Mouse (Mus musculus) forebrain, embryonic 16.5 days (tissue): ENCODE measurements around the gene Aars. TPM values are rescaled to one million over a fixed set of nuclear protein-coding genes. Genes with fewer than 3 reads are reported as not detected.
A peak's percentile ranks its signal among the peaks of the same experiment; 100 is the strongest.

Experiments used
- ATAC-seq: fragments of 200-750 bp; cut with Nextera tagmentation; 2 replicates; pipeline ENCODE4 v1.8.0; 2017; ENCODE audit warnings: mild to moderate bottlenecking, moderate library complexity
- H3K27ac ChIP-seq: fragments of 300-500 bp; sonication (generic); 2 replicates; pipeline ENCODE4 v1.5.1; 2014; ENCODE audit warnings: low read length, control low read depth
- H3K27me3 ChIP-seq: fragments of 300-500 bp; sonication (generic); replicated peaks from 2 replicates; pipeline ENCODE4 v1.6.1; 2014; ENCODE audit warnings: low read length; ENCODE audit not compliant: control insufficient read depth, insufficient read depth
- H3K36me3 ChIP-seq: fragments of 300-500 bp; sonication (generic); 2 replicates; pipeline ENCODE4 v1.6.1; 2014; ENCODE audit not compliant: control insufficient read depth, insufficient read depth
- H3K4me1 ChIP-seq: fragments of 300-500 bp; sonication (generic); replicated peaks from 2 replicates; pipeline ENCODE4 v1.6.1; 2014; ENCODE audit warnings: low read length; ENCODE audit not compliant: control insufficient read depth, insufficient read depth
- H3K4me2 ChIP-seq: fragments of 300-500 bp; sonication (generic); 2 replicates; pipeline ENCODE4 v1.6.1; 2014; ENCODE audit warnings: mild to moderate bottlenecking, low read length, control low read depth
- H3K4me3 ChIP-seq: fragments of 300-500 bp; sonication (generic); replicated peaks from 2 replicates; pipeline ENCODE4 v1.5.1; 2014; ENCODE audit warnings: mild to moderate bottlenecking, low read length, control low read depth
- H3K9ac ChIP-seq: fragments of 300-500 bp; sonication (generic); replicated peaks from 2 replicates; pipeline ENCODE4 v1.6.1; 2014; ENCODE audit warnings: low read depth, low read length, control low read depth
- H3K9me3 ChIP-seq: fragments of 300-500 bp; sonication (generic); 2 replicates; pipeline ENCODE4 v1.6.1; 2016; ENCODE audit warnings: low read length; ENCODE audit not compliant: control insufficient read depth
- WGBS: fragments of 180-500 bp; shearing (Covaris S2); extraction: QIAGEN DNeasy Blood & Tissue Kit; methylation state at CpG from one replicate; pipeline ENCODE4 v1.1.7; 2014; 5-methylcytosine and 5-hydroxymethylcytosine counted together
- polyA plus RNA-seq: library from polyadenylated mRNA; unstranded; fragments of >200 nt; fragmentation: Nextera tagmentation; extraction: Ambion mirVana; gene quantifications from 2 replicates; pipeline ENCODE4 v1.2.1, GENCODE M21; 2015

The Aars gene
- polyA plus RNA-seq, 1 experiment from 2014 or later, result 80.1 TPM

GRCm38 (mm10) chr8:111049106-111049505 lies 16.2 kb downstream of the Aars start:
- H3K9me3 ChIP-seq, result no peaks in the 10 kb centered on the region
- peaks cover 76% of the 10 kb centered on the region for H3K36me3 ChIP-seq
- no peak for ATAC-seq
- H3K27ac ChIP-seq, result no peak overlapping the region
- no peak overlapping the region for H3K9ac ChIP-seq
- no peak overlapping the region for H3K4me2 ChIP-seq
- no peak overlapping the region for H3K4me3 ChIP-seq
- H3K4me1 ChIP-seq, result no peaks in the 10 kb centered on the region
- H3K27me3 ChIP-seq, result no peaks in the 10 kb centered on the region
- 96% methylated on average over 7 of the region's 7 CpGs for WGBS

GRCm38 (mm10) chr8:111053827-111054518 lies 21.0 kb downstream of the Aars start:
- Histone ChIP-seq H3K27me3 (no peaks in the 10 kb centered on the region), H3K4me3 (no peak overlapping the region), H3K4me2 (no peak overlapping the region), H3K27ac (no peak overlapping the region), H3K9ac (no peak overlapping the region), H3K36me3 (peaks cover 36% of the 10 kb centered on the region), H3K4me1 (peaks cover 15% of the 10 kb centered on the region), H3K9me3 (no peaks in the 10 kb centered on the region)
- WGBS, result 94% methylated on average over 12 of the region's 12 CpGs
- no peak for ATAC-seq

GRCm38 (mm10) chr8:111055031-111055634 lies 22.2 kb downstream of the Aars start:
- no peak for ATAC-seq
- Histone ChIP-seq H3K36me3 (peaks cover 25% of the 10 kb centered on the region), H3K4me2 (no peak overlapping the region), H3K9ac (no peak overlapping the region), H3K9me3 (no peaks in the 10 kb centered on the region), H3K4me3 (no peak overlapping the region), H3K27ac (no peak overlapping the region), H3K27me3 (no peaks in the 10 kb centered on the region), H3K4me1 (peaks cover 15% of the 10 kb centered on the region)
- WGBS, result 90% methylated on average over 17 of the region's 17 CpGs

- no peak overlapping the region for H3K27ac ChIP-seq
- WGBS, result 62% methylated on average over 2 of the region's 2 CpGs
- peaks cover 15% of the 10 kb centered on the region for H3K4me1 ChIP-seq
- H3K9me3 ChIP-seq, result no peaks in the 10 kb centered on the region
- H3K9ac ChIP-seq, result no peak overlapping the region
- peak; percentile 8; the same call in 1 of the 2 replicates for ATAC-seq
- H3K4me3 ChIP-seq, result no peak overlapping the region
- H3K27me3 ChIP-seq, result no peaks in the 10 kb centered on the region
- peaks cover 20% of the 10 kb centered on the region for H3K36me3 ChIP-seq
- H3K4me2 ChIP-seq, result no peak overlapping the region
Observed at GRCm38 (mm10) chr8:111055661-111056060, 22.7 kb downstream of the Aars start.

GRCm38 (mm10) chr8:111056158-111056663 lies 23.3 kb downstream of the Aars start, which contains the start of gene Exosc6:
TSS of gene Exosc6 (plus strand) at chr8:111056339.
- H3K4me3 ChIP-seq, result peak within 1 kb of the TSS; percentile 76
- H3K9me3 ChIP-seq, result no peaks in the 10 kb centered on the region
- H3K27me3 ChIP-seq, result no peaks in the 10 kb centered on the region
- peak within 1 kb of the TSS; percentile 98 for H3K4me2 ChIP-seq
- peaks cover 18% of the 10 kb centered on the region for H3K4me1 ChIP-seq
- peak within 1 kb of the TSS; percentile 74 for H3K9ac ChIP-seq
- peaks cover 18% of the 10 kb centered on the region for H3K36me3 ChIP-seq
- WGBS, result under 1% methylated on average over 49 of the region's 68 CpGs
- peak; percentile 98 for ATAC-seq
- peak within 1 kb of the TSS; percentile 58 for H3K27ac ChIP-seq

- Histone ChIP-seq H3K4me2 (peak overlapping the region; percentile 98), H3K4me3 (peak overlapping the region; percentile 76), H3K27ac (peak overlapping the region; percentile 58), H3K4me1 (peaks cover 22% of the 10 kb centered on the region), H3K9me3 (no peaks in the 10 kb centered on the region), H3K36me3 (peaks cover 16% of the 10 kb centered on the region), H3K27me3 (no peaks in the 10 kb centered on the region), H3K9ac (peak overlapping the region; percentile 74)
- peak; percentile 63 for ATAC-seq
- under 1% methylated on average over 49 of the region's 63 CpGs for WGBS
Observed at GRCm38 (mm10) chr8:111056691-111057293, 23.8 kb downstream of the Aars start.

GRCm38 (mm10) chr8:111058946-111059572 lies 26.1 kb downstream of the Aars start:
- H3K36me3 ChIP-seq, result peaks cover 4% of the 10 kb centered on the region; the same call in 1 of the 2 replicates

GRCm38 (mm10) chr8:111061688-111062071 lies 28.7 kb downstream of the Aars start:
- Histone ChIP-seq H3K4me1 (peaks cover 25% of the 10 kb centered on the region), H3K9me3 (no peaks in the 10 kb centered on the region), H3K27ac (peak overlapping the region; percentile 90), H3K36me3 (no peaks in the 10 kb centered on the region), H3K9ac (peak overlapping the region; percentile 80), H3K27me3 (no peaks in the 10 kb centered on the region), H3K4me3 (peak overlapping the region; percentile 78), H3K4me2 (peak overlapping the region; percentile 79)
- ATAC-seq, result no peak
- WGBS, result 1% methylated on average over 14 of the region's 14 CpGs

More at GRCm38 (mm10) chr8:111058946-111059572, 26.1 kb downstream of the Aars start:
- Histone ChIP-seq H3K9me3 (no peaks in the 10 kb centered on the region), H3K4me1 (peaks cover 25% of the 10 kb centered on the region), H3K4me3 (no peak overlapping the region), H3K4me2 (no peak overlapping the region), H3K9ac (no peak overlapping the region), H3K27ac (no peak overlapping the region), H3K27me3 (no peaks in the 10 kb centered on the region)
- WGBS, result 64% methylated on average over 2 of the region's 2 CpGs
- ATAC-seq, result no peak
